Mouse (Mus musculus) frontal cortex, postnatal 14 days (tissue): ENCODE data around the gene Urb1.

ENCODE experiments used
- DNase-seq, 2 experiments: peaks; one replicate each; pipeline ENCODE4 v3.0.0; 2022; ENCODE audit warnings: low spot score in 2 of 2

Urb1 gene

DNA sequence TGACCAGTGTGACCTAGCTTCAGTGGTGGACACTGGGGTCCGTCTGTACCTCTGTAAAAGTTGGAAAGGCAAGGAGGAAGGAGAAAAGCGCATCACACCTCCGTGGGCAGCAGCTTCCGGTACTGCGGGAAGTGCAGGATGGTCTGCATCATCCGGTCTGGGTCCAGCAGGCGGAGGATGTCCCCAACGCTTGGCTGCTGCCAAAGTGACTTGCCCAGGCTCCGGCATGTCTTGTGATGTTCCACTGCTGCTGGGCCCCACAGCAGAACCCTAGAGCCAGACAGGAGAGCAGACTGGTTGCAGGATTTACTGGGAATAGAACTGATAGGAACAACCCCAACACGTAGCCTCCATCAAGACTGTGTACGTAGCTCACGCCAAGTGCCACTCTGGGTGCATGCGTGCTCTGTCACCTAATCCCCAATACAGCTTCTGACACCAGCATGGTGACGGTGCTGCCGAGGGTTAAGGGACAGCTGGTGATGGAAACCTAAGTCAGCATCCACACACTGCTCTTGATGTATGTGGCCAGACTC is 43.2 kb downstream of the Urb1 start:
- no peak for DNase-seq

- DNase-seq = no peak
These were observed 44.9 kb downstream of the Urb1 start for GRCm38 (mm10) chr16:90765195-90765877.

GRCm38 (mm10) chr16:90760515-90760914 is 49.7 kb downstream of the Urb1 start:
- DNase-seq = no peak

- DNase-seq = no peak
These were observed 50.9 kb downstream of the Urb1 start for GRCm38 (mm10) chr16:90759335-90759734.

GRCm38 (mm10) chr16:90753386-90753941 is 56.7 kb downstream of the Urb1 start:
- DNase-seq = no peak

GRCm38 (mm10) chr16:90748169-90748568 is 62.0 kb downstream of the Urb1 start:
- no peak for DNase-seq

- DNase-seq = no peak
These were observed 63.1 kb downstream of the Urb1 start for GRCm38 (mm10) chr16:90747143-90747542.

DNA sequence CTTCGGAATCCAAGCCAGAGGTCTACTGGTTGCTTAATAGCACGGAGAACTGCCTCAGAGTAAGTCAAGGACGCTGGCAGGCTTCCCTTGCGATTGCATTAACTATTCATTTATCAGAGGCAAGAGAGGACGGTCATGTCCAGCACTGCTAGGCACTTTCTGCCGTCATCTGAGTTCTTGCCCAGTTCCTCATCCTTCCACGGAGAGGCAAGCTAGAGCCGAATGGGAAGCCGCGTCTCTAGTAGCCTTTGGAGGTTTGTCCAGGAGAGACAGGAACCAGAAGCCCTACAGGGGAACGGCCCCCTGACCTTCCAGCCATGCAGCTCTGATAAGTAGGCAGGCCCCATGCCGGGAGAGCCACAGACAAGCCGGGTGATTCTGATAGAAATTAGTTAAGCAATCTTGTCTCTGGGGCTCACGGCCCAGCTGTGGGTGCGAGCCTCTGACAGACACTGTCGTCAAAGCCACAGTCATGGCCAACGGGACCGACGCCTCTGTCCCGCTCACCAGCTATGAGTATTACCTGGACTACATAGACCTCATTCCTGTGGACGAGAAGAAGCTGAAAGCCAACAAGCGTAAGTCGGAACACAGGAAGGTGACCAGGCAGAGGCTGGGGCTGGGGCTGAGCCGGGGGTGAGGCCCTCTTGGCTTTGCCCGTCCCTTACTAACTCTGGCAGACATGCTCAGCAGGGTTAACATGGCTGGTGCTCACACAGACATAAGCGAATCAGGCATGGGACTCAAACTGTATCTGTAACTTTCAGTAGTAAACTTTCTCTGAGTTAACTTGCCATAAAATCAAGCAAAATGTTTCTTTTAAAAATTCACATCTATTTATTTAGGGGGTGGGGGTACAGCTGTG is 71.9 kb downstream of the Urb1 start, which contains the start of gene Mrap:
Gene Mrap (plus strand): TSS at position 116 of the 865 bp plus-strand sequence.
- DNase-seq = no peak

GRCm38 (mm10) chr16:90736672-90737270 is 73.4 kb downstream of the Urb1 start:
- no peak for DNase-seq

DNA sequence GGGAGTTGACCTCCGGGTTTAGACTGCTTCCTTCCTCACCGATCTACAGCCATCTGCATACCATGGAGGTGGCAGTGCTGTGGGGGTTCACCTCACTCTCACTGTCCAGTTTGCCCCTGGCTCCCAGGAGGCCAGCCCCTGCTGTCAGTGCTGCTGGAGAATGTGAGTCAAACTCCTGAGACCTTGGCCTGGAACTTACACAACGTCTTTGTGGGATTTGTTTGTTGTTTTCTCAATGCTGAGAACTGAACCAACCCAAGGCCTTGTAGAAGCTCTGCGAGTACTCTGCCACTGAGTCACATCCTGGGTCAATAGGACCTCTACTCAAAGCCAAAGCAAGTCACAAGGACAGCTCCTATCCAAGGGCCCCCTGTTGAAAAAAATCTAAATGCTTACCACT is 74.6 kb downstream of the Urb1 start:
- no peak for DNase-seq

DNA sequence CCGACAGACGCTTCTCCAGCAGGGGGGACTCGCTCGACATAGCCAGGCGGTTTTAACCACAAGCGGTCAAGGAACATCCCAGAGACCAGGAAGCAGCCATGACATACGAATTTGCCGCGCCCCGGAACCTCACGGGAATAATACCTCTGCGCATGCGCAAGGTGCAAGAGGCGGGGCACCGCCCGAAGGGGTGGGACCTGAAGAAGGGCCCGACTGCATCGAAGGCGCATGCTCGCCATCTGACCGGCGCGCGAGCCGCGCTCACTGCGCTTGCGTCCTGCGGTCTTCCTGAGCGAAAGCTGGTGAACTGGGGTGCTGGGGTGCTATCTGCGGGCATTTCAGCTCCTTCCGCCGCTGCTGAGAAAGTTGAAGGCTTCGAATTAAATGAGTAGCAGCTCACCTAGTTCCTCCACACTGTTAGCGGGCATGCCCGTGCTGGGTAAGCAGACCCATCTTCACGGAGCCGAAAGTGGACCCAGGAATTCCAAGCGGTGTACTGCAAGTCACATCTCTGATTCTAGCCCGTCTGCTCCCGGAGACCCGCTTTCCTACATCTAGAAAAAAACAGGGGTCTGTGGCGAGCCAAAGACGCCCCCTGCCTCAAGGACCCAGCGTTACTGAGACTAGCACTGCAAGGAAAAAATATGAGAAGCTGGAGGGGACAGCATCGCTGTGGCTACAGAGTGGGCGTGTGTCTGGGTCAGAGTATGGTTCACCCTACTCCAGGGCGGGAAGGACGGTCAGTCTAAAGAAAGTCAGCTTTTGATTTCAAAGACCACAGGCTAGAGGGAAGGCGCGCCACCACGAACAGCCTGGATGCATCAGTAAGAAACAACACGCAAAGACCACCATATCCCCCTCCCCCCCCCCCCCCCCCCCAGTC is 82.7 kb downstream of the Urb1 start, which contains the start of gene Mis18a:
Gene Mis18a (minus strand): TSS at position 172 of the 883 bp plus-strand sequence.
- DNase-seq = peak; percentile 92 to 93

DNA sequence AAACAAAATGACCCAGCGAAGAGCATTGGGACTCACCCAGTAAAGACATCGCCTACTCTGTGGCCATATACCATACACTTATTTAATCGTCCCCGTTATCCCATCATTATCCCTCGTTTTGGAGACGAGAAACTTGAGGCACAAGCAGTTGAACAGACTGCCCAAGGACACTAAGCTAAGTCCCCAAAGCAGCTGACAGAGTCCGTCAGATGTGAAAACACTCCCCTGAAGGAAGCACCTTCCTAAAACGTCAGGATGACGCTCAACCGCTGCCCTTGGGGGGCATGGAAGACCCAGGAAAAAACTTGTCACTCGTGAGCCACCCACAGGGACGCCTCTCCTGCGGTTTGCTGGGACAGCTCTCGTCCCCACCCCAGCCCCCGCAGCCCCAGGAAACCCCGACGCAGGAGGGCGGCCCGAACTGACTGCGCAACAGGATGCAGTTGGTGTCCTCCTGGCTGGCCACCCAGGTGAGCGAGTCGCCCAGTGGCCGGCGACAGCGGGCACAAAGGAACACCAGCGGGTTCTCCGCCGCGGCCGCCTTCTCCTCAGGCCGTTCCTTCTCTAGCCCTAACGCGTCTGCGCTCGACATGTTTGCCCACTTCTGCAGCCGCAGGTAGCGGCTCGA is 83.5 kb downstream of the Urb1 start:
- DNase-seq = no peak

DNA sequence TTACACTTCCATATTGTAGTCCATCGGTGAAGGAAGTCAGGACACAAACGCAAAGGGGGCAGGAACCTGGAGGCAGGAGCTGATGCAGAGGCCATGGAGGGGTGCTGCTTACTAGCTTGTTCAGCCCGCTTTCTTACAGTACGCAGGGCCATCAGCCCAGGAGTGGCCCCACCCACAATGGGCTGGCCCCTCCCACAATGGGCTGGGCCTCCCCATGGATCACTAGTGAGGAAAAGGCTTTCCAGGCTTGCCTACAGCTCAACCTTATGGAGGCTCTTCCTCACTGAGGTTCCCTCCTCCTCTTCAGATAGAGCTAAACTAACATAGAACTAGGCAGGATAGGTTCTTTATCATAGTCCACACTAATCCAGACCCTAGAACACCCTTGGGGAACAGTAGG is 86.2 kb downstream of the Urb1 start:
- no peak for DNase-seq

- DNase-seq = no peak
These were observed 99.9 kb downstream of the Urb1 start for GRCm38 (mm10) chr16:90710313-90710712.

DNA sequence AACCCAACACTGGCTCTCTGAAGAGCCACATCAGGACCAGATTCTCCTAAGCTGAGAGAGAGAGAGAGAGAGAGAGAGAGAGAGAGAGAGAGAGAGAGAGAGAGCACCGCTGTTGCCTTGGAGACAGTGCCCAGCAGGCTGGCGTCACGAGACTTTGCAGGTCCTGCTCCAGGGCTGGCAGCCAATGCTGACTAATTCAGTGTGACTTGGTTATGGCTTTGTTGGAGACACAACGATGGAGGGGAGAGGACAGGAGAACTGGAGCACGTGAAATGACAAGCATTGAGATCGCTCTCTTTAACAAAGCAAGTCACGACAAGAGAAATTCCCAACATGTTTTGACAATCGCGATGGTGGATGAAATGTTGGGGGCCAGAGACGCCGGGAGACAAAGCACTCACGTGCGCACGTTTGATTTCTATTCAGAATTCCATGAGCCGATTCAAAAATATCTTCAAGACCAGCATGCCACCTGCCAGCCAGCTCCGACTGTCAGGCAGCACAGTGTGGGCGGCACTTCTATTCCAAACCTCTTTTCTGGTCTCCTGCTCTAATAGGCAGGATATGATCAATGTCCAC is 100.4 kb downstream of the Urb1 start:
- peak; percentile 57 to 76 for DNase-seq

- DNase-seq = no peak
These were observed 103.9 kb downstream of the Urb1 start for GRCm38 (mm10) chr16:90706279-90706678.

DNA sequence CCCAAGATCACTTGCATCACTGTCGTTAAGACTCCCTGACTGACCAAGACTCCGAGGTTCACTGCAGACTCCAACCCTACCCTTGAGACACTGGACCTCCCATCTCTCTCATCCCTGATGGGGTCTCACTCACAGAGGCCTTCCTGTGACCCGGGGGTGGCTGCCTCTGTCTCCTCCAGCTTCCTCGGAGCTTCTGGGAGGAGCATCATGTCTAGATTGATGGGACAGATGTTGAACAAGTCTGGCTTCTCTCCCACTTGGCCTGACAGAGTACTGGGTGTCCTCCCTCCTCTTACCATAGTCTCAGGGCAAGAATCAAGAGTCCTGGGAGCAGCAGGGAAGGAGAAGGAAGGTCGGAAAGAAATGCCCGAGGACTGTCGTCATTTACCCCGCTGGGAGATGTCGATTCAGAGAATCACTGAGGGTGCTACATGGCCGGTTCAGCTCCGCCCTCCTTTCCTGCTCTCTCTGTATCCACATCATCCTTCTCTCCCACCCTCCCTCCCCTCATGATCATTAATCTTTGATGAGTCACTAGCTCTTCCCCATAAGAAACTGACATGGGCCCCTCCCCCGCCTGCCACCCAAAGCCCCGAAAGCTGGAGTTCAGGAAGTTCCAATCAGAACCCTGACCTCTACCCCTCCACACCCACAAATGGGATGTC is 105.9 kb downstream of the Urb1 start:
- DNase-seq = no peak

- no peak for DNase-seq
These were observed 106.6 kb downstream of the Urb1 start for GRCm38 (mm10) chr16:90703646-90704045.

DNA sequence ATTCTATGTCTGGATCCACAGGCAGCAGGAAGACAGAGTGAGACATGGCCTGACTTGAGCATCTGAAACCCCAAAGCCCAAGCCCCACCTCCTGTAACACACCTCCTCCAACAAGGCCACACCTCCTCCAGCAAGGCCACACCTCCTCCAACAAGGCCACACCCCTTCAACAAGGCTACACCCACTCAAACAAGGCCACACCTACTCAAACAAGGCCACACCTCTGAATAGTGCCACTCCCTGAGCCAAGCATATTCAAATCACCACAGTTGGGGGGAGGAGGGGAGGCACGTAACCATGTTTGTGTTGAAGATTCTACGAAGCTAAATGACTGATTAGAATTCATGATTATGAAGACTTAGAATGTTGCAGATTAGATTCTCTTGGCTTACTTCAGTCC is 108.7 kb downstream of the Urb1 start:
- DNase-seq = no peak
